Mouse (Mus musculus) c-Kit-positive CD71-negative TER-119-negative erythroid progenitor cells, embryonic 14.5 days (primary cell): ENCODE measurements around the gene Vps35.

Experiments used
- DNase-seq: peaks from one replicate; pipeline ENCODE4 v3.0.0-alpha.2; 2013; ENCODE audit warnings: low read depth

The Vps35 gene

GRCm38 (mm10) chr8:85299434-85300077 lies at the start of gene Vps35, which contains the start of gene Orc6:
TSS of gene Vps35 (minus strand) at chr8:85299802.
TSS of gene Orc6 (plus strand) at chr8:85299632.
- peak; percentile 96 for DNase-seq

GRCm38 (mm10) chr8:85339871-85340573 lies 40.4 kb upstream of the Vps35 start:
- no peak for DNase-seq

GRCm38 (mm10) chr8:85337681-85338080 lies 38.1 kb upstream of the Vps35 start:
- no peak for DNase-seq

GRCm38 (mm10) chr8:85336211-85336933 lies 36.8 kb upstream of the Vps35 start:
- no peak for DNase-seq

- no peak for DNase-seq
Measured at GRCm38 (mm10) chr8:85335105-85335504, 35.5 kb upstream of the Vps35 start.

- no peak for DNase-seq
Measured at GRCm38 (mm10) chr8:85329506-85329905, 29.9 kb upstream of the Vps35 start.

GRCm38 (mm10) chr8:85327036-85327435 lies 27.4 kb upstream of the Vps35 start:
- no peak for DNase-seq

- no peak for DNase-seq
Measured at GRCm38 (mm10) chr8:85323084-85323483, 23.5 kb upstream of the Vps35 start.

- no peak for DNase-seq
Measured at GRCm38 (mm10) chr8:85321981-85322380, 22.4 kb upstream of the Vps35 start.

GRCm38 (mm10) chr8:85318534-85318933 lies 18.9 kb upstream of the Vps35 start:
- no peak for DNase-seq

GRCm38 (mm10) chr8:85313036-85313435 lies 13.4 kb upstream of the Vps35 start:
- DNase-seq: no peak

- DNase-seq: no peak
Measured at GRCm38 (mm10) chr8:85311743-85312142, 12.1 kb upstream of the Vps35 start.

- DNase-seq: no peak
Measured at GRCm38 (mm10) chr8:85308564-85308963, 9.0 kb upstream of the Vps35 start.

GRCm38 (mm10) chr8:85303531-85303930 lies 3.9 kb upstream of the Vps35 start:
- DNase-seq: no peak

- DNase-seq: no peak
Measured at GRCm38 (mm10) chr8:85302931-85303330, 3.3 kb upstream of the Vps35 start.

GRCm38 (mm10) chr8:85301941-85302340 lies 2.3 kb upstream of the Vps35 start:
- no peak for DNase-seq

- peak; percentile 50 for DNase-seq
Measured at GRCm38 (mm10) chr8:85298600-85299433, 785 bp downstream of the Vps35 start.

- DNase-seq: no peak
Measured at GRCm38 (mm10) chr8:85286846-85287245, 12.8 kb downstream of the Vps35 start.

- no peak for DNase-seq
Measured at GRCm38 (mm10) chr8:85227297-85227696, 72.3 kb downstream of the Vps35 start.

GRCm38 (mm10) chr8:85225688-85226087 lies 73.9 kb downstream of the Vps35 start, which contains the start of gene Olfr371:
TSS of gene Olfr371 (plus strand) at chr8:85225988.
- DNase-seq: no peak

GRCm38 (mm10) chr8:85220992-85221391 lies 78.6 kb downstream of the Vps35 start:
- DNase-seq: no peak

GRCm38 (mm10) chr8:85220220-85220619 lies 79.4 kb downstream of the Vps35 start:
- no peak for DNase-seq
